Mouse (Mus musculus): Measurements from ENCODE around the gene Hist1h3h. TPM values are rescaled to one million over a fixed set of nuclear protein-coding genes. Genes with fewer than 3 reads are reported as not detected.
"Not testable (repeated sequence)": the region's sequence is repeated elsewhere in the genome, so short reads cannot be mapped to it uniquely, and the experiment has no call there.

Hist1h3h gene
- total RNA-seq (2021) = 287 and 324 TPM in 2 replicates
- long read RNA-seq, experiment 1 = 0 reads
- long read RNA-seq, experiment 2 = 0 reads

GRCm38 (mm10) chr13:21717397-21718357 lies at the start of gene Hist1h3h:
Gene Hist1h3h (plus strand): TSS chr13:21717659.
- DNase-seq = peak; percentile 86

- DNase-seq = no peak
Measured at GRCm38 (mm10) chr13:21677305-21677704, 40.2 kb upstream of the Hist1h3h start, which contains the start of gene Olfr1360. Gene Olfr1360 (minus strand): TSS chr13:21677405.

GRCm38 (mm10) chr13:21697811-21698210 lies 19.6 kb upstream of the Hist1h3h start, which contains the start of gene Olfr1359:
Gene Olfr1359 (plus strand): TSS chr13:21698111.
- DNase-seq = no peak

GRCm38 (mm10) chr13:21706669-21707068 lies 10.8 kb upstream of the Hist1h3h start:
- DNase-seq = no peak

GRCm38 (mm10) chr13:21710031-21710711 lies 7.3 kb upstream of the Hist1h3h start:
- DNase-seq = peak; percentile 93

GRCm38 (mm10) chr13:21710821-21711525 lies 6.5 kb upstream of the Hist1h3h start:
- peak; percentile 84 for DNase-seq

- DNase-seq = no peak
Measured at GRCm38 (mm10) chr13:21711698-21712097, 5.8 kb upstream of the Hist1h3h start.

GRCm38 (mm10) chr13:21714725-21715124 lies 2.7 kb upstream of the Hist1h3h start:
- DNase-seq = peak; percentile 64

GRCm38 (mm10) chr13:21715131-21715863 lies 2.2 kb upstream of the Hist1h3h start:
- DNase-seq = peak; percentile 17

- peak; percentile 82 for DNase-seq
Measured at GRCm38 (mm10) chr13:21715864-21716539, 1.5 kb upstream of the Hist1h3h start, which contains the start of the genes Hist1h2bl and Hist1h2ai. Gene Hist1h2bl (minus strand): TSS chr13:21716143. Gene Hist1h2ai (plus strand): TSS chr13:21716422.

GRCm38 (mm10) chr13:21716540-21717391 lies 693 bp upstream of the Hist1h3h start:
- DNase-seq = peak; percentile 16

GRCm38 (mm10) chr13:21718381-21719080 lies 1.1 kb downstream of the Hist1h3h start:
- DNase-seq = no peak

- DNase-seq = not testable (repeated sequence)
Measured at GRCm38 (mm10) chr13:21721107-21721756, 3.8 kb downstream of the Hist1h3h start.

- peak; percentile 58 for DNase-seq
Measured at GRCm38 (mm10) chr13:21721757-21722372, 4.4 kb downstream of the Hist1h3h start, which contains the start of gene Hist1h2bm. Gene Hist1h2bm (plus strand): TSS chr13:21722044.

GRCm38 (mm10) chr13:21722373-21722925 lies 5.0 kb downstream of the Hist1h3h start:
- DNase-seq = no peak

- no peak for DNase-seq
Measured at GRCm38 (mm10) chr13:21722993-21723836, 5.8 kb downstream of the Hist1h3h start.
